Mouse (Mus musculus) thymus, postnatal 25 days (tissue): Measurements from ENCODE around the gene Tll2.

Experiments
- DNase-seq: peaks from one replicate; pipeline ENCODE4 v3.0.0; 2022

Gene Tll2

GRCm38 (mm10) chr19:41086700-41087099, 119.9 kb downstream of the Tll2 start:
- DNase-seq: peak; percentile 69

- DNase-seq: no peak
Measured at GRCm38 (mm10) chr19:41086289-41086688, 120.3 kb downstream of the Tll2 start.

GRCm38 (mm10) chr19:41083646-41084045, 123.0 kb downstream of the Tll2 start:
- DNase-seq: no peak

- DNase-seq: no peak
Measured at GRCm38 (mm10) chr19:41081589-41081988, 125.0 kb downstream of the Tll2 start.

- DNase-seq: no peak
Measured at GRCm38 (mm10) chr19:41076906-41077305, 129.7 kb downstream of the Tll2 start, which contains the start of gene Opalin. Gene Opalin (minus strand): TSS chr19:41077113.

- no peak for DNase-seq
Measured at GRCm38 (mm10) chr19:41073746-41074455, 132.7 kb downstream of the Tll2 start.

- DNase-seq: peak; percentile 91
Measured at GRCm38 (mm10) chr19:41071500-41071899, 135.1 kb downstream of the Tll2 start.

- DNase-seq: no peak
Measured at GRCm38 (mm10) chr19:41054702-41055101, 151.9 kb downstream of the Tll2 start.

GRCm38 (mm10) chr19:41053530-41053929, 153.1 kb downstream of the Tll2 start:
- peak; percentile 78 for DNase-seq

- DNase-seq: no peak
Measured at GRCm38 (mm10) chr19:41052247-41052646, 154.4 kb downstream of the Tll2 start.

- no peak for DNase-seq
Measured at GRCm38 (mm10) chr19:41051714-41052113, 154.9 kb downstream of the Tll2 start.

GRCm38 (mm10) chr19:41048187-41048559, 158.5 kb downstream of the Tll2 start:
- no peak for DNase-seq

GRCm38 (mm10) chr19:41047437-41048186, 159.0 kb downstream of the Tll2 start:
- DNase-seq: no peak

GRCm38 (mm10) chr19:41045091-41045770, 161.4 kb downstream of the Tll2 start:
- DNase-seq: no peak

GRCm38 (mm10) chr19:41039110-41039509, 167.5 kb downstream of the Tll2 start:
- DNase-seq: peak; percentile 82

- DNase-seq: peak; percentile 27
Measured at GRCm38 (mm10) chr19:41035809-41036551, 170.7 kb downstream of the Tll2 start.
